Mouse (Mus musculus): ENCODE measurements around the gene Fzr1.

Gene Fzr1

GRCm38 (mm10) chr10:81334324-81334723 lies 44.0 kb downstream of the Fzr1 start:
- DNase-seq (ENCODE audit: low read depth in 2 of 2, low spot score in 2 of 2) = no peak

GRCm38 (mm10) chr10:81332277-81332676 lies 46.0 kb downstream of the Fzr1 start:
- DNase-seq (ENCODE audit: low read depth in 2 of 2, low spot score in 2 of 2) = no peak

- no peak for DNase-seq (ENCODE audit: low read depth in 2 of 2, low spot score in 2 of 2)
These were observed 48.3 kb downstream of the Fzr1 start for GRCm38 (mm10) chr10:81330007-81330406.

- peak; percentile 57 to 69 for DNase-seq (ENCODE audit: low read depth in 2 of 2, low spot score in 2 of 2)
These were observed 48.9 kb downstream of the Fzr1 start for GRCm38 (mm10) chr10:81329194-81329975.

- peak; percentile 46 to 70 for DNase-seq (ENCODE audit: low read depth in 2 of 2, low spot score in 2 of 2)
These were observed 49.9 kb downstream of the Fzr1 start, which contains the start of gene Tbxa2r for GRCm38 (mm10) chr10:81328386-81328785. Gene Tbxa2r, plus strand, starts transcription at chr10:81328731.

- DNase-seq (ENCODE audit: low read depth in 2 of 2, low spot score in 2 of 2) = no peak
These were observed 50.4 kb downstream of the Fzr1 start for GRCm38 (mm10) chr10:81327959-81328358.

- DNase-seq (ENCODE audit: low read depth in 2 of 2, low spot score in 2 of 2) = no peak
These were observed 51.5 kb downstream of the Fzr1 start for GRCm38 (mm10) chr10:81326858-81327257.

- DNase-seq (ENCODE audit: low read depth in 2 of 2, low spot score in 2 of 2) = no peak
These were observed 52.5 kb downstream of the Fzr1 start for GRCm38 (mm10) chr10:81325781-81326180.

- no peak for DNase-seq (ENCODE audit: low read depth in 2 of 2, low spot score in 2 of 2)
These were observed 53.1 kb downstream of the Fzr1 start for GRCm38 (mm10) chr10:81325176-81325575.

GRCm38 (mm10) chr10:81323791-81324530 lies 54.4 kb downstream of the Fzr1 start:
- no peak for DNase-seq (ENCODE audit: low read depth in 2 of 2, low spot score in 2 of 2)

GRCm38 (mm10) chr10:81323141-81323775 lies 55.1 kb downstream of the Fzr1 start:
- no peak for DNase-seq (ENCODE audit: low read depth in 2 of 2, low spot score in 2 of 2)

- no peak for DNase-seq (ENCODE audit: low read depth in 2 of 2, low spot score in 2 of 2)
These were observed 55.9 kb downstream of the Fzr1 start for GRCm38 (mm10) chr10:81322444-81322843.

GRCm38 (mm10) chr10:81321436-81321835 lies 56.9 kb downstream of the Fzr1 start:
- no peak for DNase-seq (ENCODE audit: low read depth in 2 of 2, low spot score in 2 of 2)

GRCm38 (mm10) chr10:81320550-81321347 lies 57.6 kb downstream of the Fzr1 start, which contains the start of gene Cactin:
Gene Cactin, plus strand, starts transcription at chr10:81321103.
- peak; percentile 97 to 98 for DNase-seq (ENCODE audit: low read depth in 2 of 2, low spot score in 2 of 2)

- DNase-seq (ENCODE audit: low read depth in 2 of 2, low spot score in 2 of 2) = no peak
These were observed 58.4 kb downstream of the Fzr1 start for GRCm38 (mm10) chr10:81319741-81320549.

GRCm38 (mm10) chr10:81319330-81319699 lies 59.0 kb downstream of the Fzr1 start:
- peak in 1 of 2 experiments; percentile 31 for DNase-seq (ENCODE audit: low read depth in 2 of 2, low spot score in 2 of 2)

- no peak for DNase-seq (ENCODE audit: low read depth in 2 of 2, low spot score in 2 of 2)
These were observed 59.6 kb downstream of the Fzr1 start for GRCm38 (mm10) chr10:81318589-81319329.

GRCm38 (mm10) chr10:81317273-81317672 lies 61.0 kb downstream of the Fzr1 start:
- DNase-seq (ENCODE audit: low read depth in 2 of 2, low spot score in 2 of 2) = no peak

- no peak for DNase-seq (ENCODE audit: low read depth in 2 of 2, low spot score in 2 of 2)
These were observed 61.8 kb downstream of the Fzr1 start for GRCm38 (mm10) chr10:81316338-81317060.
